Mouse (Mus musculus): ENCODE data around the gene Armcx3. TPM values are rescaled to one million over a fixed set of nuclear protein-coding genes. Genes with fewer than 3 reads are reported as not detected.
"Not testable (repeated sequence)": the region's sequence is repeated elsewhere in the genome, so short reads cannot be mapped to it uniquely, and the experiment has no call there.

Armcx3 gene
- 80.8 and 81.1 TPM in 2 replicates for polyA plus RNA-seq (2015; fragmentation: Nextera tagmentation; extraction: Ambion mirVana)

- Histone ChIP-seq H3K4me1 (replicated peaks) (peaks cover 6% of the 10 kb centered on the region; the same call in 1 of the 2 replicates), H3K36me3 (no peaks in the 10 kb centered on the region), H3K9ac (peak within 1 kb of the TSS; percentile 79), H3K27ac (peak within 1 kb of the TSS; percentile 87), H3K4me2 (peak within 1 kb of the TSS; percentile 56), H3K27me3 (no peaks in the 10 kb centered on the region), H3K4me3 (peak within 1 kb of the TSS; percentile 72), H3K9me3 (replicated peaks) (no peaks in the 10 kb centered on the region)
- WGBS, result 21% methylated on average over 44 of the region's 46 CpGs
- ATAC-seq (replicated peaks; ENCODE audit: insufficient number of reproducible peaks, insufficient read depth, low FRiP score, low read depth), result peak; percentile 93
Observed at GRCm38 (mm10) chrX:134756434-134757292, at the start of gene Armcx3. Gene Armcx3, plus strand, starts transcription at chrX:134756595.

DNA sequence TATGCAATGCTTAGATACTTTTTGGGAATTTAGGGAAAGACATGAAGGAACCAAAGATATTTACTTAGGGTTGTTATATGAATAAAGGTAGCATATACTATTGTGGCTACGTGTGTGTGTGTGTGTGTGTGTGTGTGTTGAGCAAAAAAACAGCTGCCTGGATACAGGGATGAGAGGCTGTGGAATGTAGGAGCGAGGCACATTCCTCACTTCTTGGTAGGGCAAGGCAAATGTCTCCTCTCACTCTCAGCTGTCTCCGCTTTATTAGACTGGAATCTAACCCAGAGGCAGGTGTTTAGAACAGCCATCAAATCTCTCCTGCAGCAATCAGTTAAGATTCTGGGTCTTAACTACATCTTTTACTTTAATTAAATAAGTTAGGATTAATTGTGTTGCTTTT, 39.5 kb upstream of the Armcx3 start:
- WGBS, result 43% methylated on average over 3 of the region's 3 CpGs
- no peak overlapping the region for H3K9ac ChIP-seq
- no peak for ATAC-seq (replicated peaks; ENCODE audit: insufficient number of reproducible peaks, insufficient read depth, low FRiP score, low read depth)

DNA sequence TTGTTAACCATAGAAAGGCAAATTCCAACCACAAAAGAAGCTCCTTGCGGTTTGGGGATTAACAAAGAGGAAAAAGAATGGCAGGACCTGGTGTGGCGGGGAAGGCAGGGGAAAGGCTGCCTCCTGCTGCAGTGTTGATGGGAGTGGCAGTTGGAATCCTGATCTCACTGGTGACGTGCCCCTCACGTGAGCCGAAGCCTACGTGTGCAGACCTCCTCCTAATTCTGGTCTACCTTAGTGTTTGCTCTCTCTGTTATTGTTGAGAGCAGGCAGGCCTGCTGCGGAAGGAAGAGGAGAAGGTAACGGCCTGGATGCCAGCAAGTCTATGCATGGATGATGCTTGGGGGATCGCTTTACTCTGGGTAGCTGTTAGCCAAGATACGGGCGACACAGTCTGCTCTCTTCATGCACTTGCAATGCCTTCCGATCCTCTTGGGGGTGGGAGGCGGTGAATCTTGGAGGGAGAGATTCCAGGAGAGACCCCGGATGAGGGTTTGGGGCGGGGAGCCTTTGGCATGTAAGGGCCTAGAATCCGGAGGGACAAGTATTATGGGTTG, 38.6 kb upstream of the Armcx3 start, which contains the start of gene Armcx1:
TSS of gene Armcx1 (plus strand) at position 212 of the 557 bp plus-strand sequence.
- peak within 1 kb of the TSS; percentile 61 for H3K4me3 ChIP-seq
- H3K9ac ChIP-seq, result peak within 1 kb of the TSS; percentile 59
- H3K9me3 ChIP-seq (replicated peaks), result no peaks in the 10 kb centered on the region
- H3K27ac ChIP-seq, result peak within 1 kb of the TSS; percentile 94
- peak; percentile 94 for ATAC-seq (replicated peaks; ENCODE audit: insufficient number of reproducible peaks, insufficient read depth, low FRiP score, low read depth)
- no peaks in the 10 kb centered on the region for H3K27me3 ChIP-seq
- H3K36me3 ChIP-seq, result peaks cover 5% of the 10 kb centered on the region
- WGBS, result 12% methylated on average over 16 of the region's 16 CpGs
- H3K4me2 ChIP-seq, result peak within 1 kb of the TSS; percentile 61
- no peaks in the 10 kb centered on the region for H3K4me1 ChIP-seq (replicated peaks)

More for the DNA sequence above, 39.5 kb upstream of the Armcx3 start:
- Histone ChIP-seq H3K4me2 (no peak overlapping the region), H3K27ac (no peak overlapping the region), H3K4me3 (no peak overlapping the region), H3K4me1 (replicated peaks) (no peaks in the 10 kb centered on the region), H3K9me3 (replicated peaks) (no peaks in the 10 kb centered on the region), H3K27me3 (no peaks in the 10 kb centered on the region), H3K36me3 (peaks cover 5% of the 10 kb centered on the region)

DNA sequence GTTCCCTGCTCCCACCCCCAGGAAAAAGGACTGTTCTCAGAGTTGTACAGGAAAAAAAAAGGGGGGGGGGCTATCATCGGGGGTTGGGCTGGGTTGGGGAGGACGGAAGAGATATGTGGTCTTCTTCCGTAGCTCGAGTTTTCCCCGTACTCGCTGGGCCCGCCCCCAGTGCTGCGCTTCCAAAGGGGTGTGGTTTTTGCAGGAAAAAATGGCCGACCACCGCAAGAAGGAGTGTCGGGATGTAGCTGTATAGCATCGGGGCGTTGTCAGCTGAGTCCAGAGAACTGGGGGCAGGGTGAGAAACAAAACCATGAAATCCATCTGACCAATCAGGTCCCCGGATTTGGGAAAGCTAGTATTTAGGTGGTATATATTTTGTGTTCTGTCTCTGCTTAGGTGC, 37.9 kb upstream of the Armcx3 start:
- no peaks in the 10 kb centered on the region for H3K27me3 ChIP-seq
- ATAC-seq (replicated peaks; ENCODE audit: insufficient number of reproducible peaks, insufficient read depth, low FRiP score, low read depth), result peak; percentile 78

GRCm38 (mm10) chrX:134723762-134724161, 32.6 kb upstream of the Armcx3 start:
- WGBS, result 35% methylated on average over 1 of the region's 2 CpGs
- not testable (repeated sequence) for ATAC-seq (replicated peaks; ENCODE audit: insufficient number of reproducible peaks, insufficient read depth, low FRiP score, low read depth)

More for the DNA sequence above, 37.9 kb upstream of the Armcx3 start:
- Histone ChIP-seq H3K9ac (peak overlapping the region; percentile 59), H3K4me3 (peak overlapping the region; percentile 61), H3K4me2 (peak overlapping the region; percentile 61), H3K36me3 (peaks cover 5% of the 10 kb centered on the region), H3K9me3 (replicated peaks) (no peaks in the 10 kb centered on the region), H3K27ac (peak overlapping the region; percentile 94), H3K4me1 (replicated peaks) (no peaks in the 10 kb centered on the region)
- WGBS, result 19% methylated on average over 14 of the region's 14 CpGs

DNA sequence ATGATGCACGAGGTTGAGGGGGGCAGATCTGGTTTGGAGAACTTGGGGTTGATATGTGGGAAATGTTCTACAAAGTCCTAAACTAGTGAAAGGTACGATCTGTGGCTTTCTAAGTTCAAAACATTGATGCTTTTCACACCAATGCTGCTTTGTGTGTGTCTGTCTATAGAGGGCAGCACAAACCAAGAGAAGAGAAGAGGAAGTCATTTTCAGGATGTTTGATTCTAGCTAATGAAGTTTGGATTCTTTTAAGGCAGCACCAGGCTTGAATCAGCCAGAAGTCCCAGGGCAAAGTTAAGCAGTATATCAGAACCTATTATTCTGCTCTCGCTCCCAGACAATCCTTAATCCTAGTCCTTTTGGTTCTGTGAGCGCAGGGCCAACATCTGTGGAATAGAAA, 26.6 kb upstream of the Armcx3 start:
- H3K9ac ChIP-seq, result no peak overlapping the region
- WGBS, result 35% methylated on average over 4 of the region's 4 CpGs
- no peaks in the 10 kb centered on the region for H3K36me3 ChIP-seq
- no peak overlapping the region for H3K4me3 ChIP-seq
- H3K4me1 ChIP-seq (replicated peaks), result no peaks in the 10 kb centered on the region
- no peaks in the 10 kb centered on the region for H3K9me3 ChIP-seq (replicated peaks)
- no peak for ATAC-seq (replicated peaks; ENCODE audit: insufficient number of reproducible peaks, insufficient read depth, low FRiP score, low read depth)
- H3K27me3 ChIP-seq, result no peaks in the 10 kb centered on the region; the same call in 1 of the 2 replicates
- no peak overlapping the region for H3K4me2 ChIP-seq
- peak overlapping the region; percentile 27; the same call in 1 of the 2 replicates for H3K27ac ChIP-seq

More at GRCm38 (mm10) chrX:134723762-134724161, 32.6 kb upstream of the Armcx3 start:
- not testable (repeated sequence) for H3K4me1 ChIP-seq (replicated peaks); H3K4me3 ChIP-seq; H3K9me3 ChIP-seq (replicated peaks); H3K27ac ChIP-seq; H3K4me2 ChIP-seq; H3K27me3 ChIP-seq; H3K9ac ChIP-seq; H3K36me3 ChIP-seq

DNA sequence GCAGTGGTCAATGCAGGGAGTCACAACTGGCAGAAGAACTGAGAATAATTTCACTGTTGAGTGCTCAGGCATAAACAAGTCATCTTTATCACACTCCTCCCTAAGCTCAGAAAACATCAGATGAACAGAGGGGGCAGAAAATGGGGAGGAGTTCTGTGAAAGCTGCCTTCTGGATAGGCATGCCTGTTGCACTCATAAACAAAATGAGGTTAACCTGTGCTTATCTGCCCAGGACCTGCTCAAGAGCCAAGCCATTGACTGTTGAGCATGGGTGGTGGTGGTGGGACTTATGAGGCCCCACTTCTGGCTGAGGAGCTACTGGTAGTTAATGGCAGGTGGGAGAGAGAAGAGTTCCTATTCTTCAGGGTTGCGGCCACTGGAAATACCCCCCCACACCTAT, 18.6 kb upstream of the Armcx3 start:
- Histone ChIP-seq H3K4me3 (no peak overlapping the region), H3K9ac (no peak overlapping the region), H3K36me3 (no peaks in the 10 kb centered on the region), H3K27me3 (no peaks in the 10 kb centered on the region), H3K9me3 (replicated peaks) (no peaks in the 10 kb centered on the region), H3K27ac (no peak overlapping the region), H3K4me2 (no peak overlapping the region), H3K4me1 (replicated peaks) (no peaks in the 10 kb centered on the region)
- 95% methylated on average over 1 of the region's 1 CpGs for WGBS
- no peak for ATAC-seq (replicated peaks; ENCODE audit: insufficient number of reproducible peaks, insufficient read depth, low FRiP score, low read depth)

DNA sequence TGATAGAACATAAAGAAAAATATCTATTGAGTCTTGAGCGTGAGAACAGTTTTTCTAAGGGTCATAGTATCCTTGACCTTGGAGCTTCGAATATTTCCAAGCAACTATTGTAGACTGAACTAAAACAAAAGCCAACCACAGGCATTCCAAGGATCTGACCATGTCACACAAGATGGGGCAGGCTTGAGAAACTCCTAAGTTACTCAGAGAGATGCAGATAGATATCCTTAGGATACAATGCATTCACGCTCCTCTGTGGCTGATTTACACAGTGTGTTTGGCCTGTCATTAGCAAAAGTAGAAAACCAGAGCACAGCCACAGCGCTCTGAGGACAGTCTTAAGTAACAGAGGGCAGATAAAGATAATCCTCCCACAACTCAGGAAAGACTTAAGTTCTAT, 17.2 kb upstream of the Armcx3 start:
- Histone ChIP-seq H3K4me2 (no peak overlapping the region), H3K4me3 (no peak overlapping the region)

GRCm38 (mm10) chrX:134741862-134742261, 14.5 kb upstream of the Armcx3 start:
- Histone ChIP-seq H3K27me3 (no peaks in the 10 kb centered on the region), H3K4me2 (no peak overlapping the region), H3K36me3 (no peaks in the 10 kb centered on the region), H3K9ac (no peak overlapping the region), H3K9me3 (replicated peaks) (no peaks in the 10 kb centered on the region), H3K4me1 (replicated peaks) (no peaks in the 10 kb centered on the region), H3K4me3 (no peak overlapping the region), H3K27ac (no peak overlapping the region)
- WGBS, result 54% methylated on average over 5 of the region's 5 CpGs
- no peak for ATAC-seq (replicated peaks; ENCODE audit: insufficient number of reproducible peaks, insufficient read depth, low FRiP score, low read depth)

More for the DNA sequence above, 17.2 kb upstream of the Armcx3 start:
- Histone ChIP-seq H3K9ac (no peak overlapping the region), H3K9me3 (replicated peaks) (no peaks in the 10 kb centered on the region), H3K27me3 (no peaks in the 10 kb centered on the region), H3K36me3 (no peaks in the 10 kb centered on the region), H3K4me1 (replicated peaks) (no peaks in the 10 kb centered on the region), H3K27ac (no peak overlapping the region)
- ATAC-seq (replicated peaks; ENCODE audit: insufficient number of reproducible peaks, insufficient read depth, low FRiP score, low read depth), result no peak
- 54% methylated on average over 4 of the region's 4 CpGs for WGBS

- no peaks in the 10 kb centered on the region; the same call in 1 of the 2 replicates for H3K27me3 ChIP-seq
- H3K9ac ChIP-seq, result no peak overlapping the region
- WGBS, result 23% methylated on average over 5 of the region's 5 CpGs
- peaks cover 5% of the 10 kb centered on the region; the same call in 1 of the 2 replicates for H3K4me1 ChIP-seq (replicated peaks)
- no peaks in the 10 kb centered on the region for H3K36me3 ChIP-seq
- no peak overlapping the region for H3K4me2 ChIP-seq
- H3K4me3 ChIP-seq, result no peak overlapping the region
- no peaks in the 10 kb centered on the region for H3K9me3 ChIP-seq (replicated peaks)
- 0 out of 2 replicates have a peak, but pooled peaks have one; percentile 25 for ATAC-seq (replicated peaks; ENCODE audit: insufficient number of reproducible peaks, insufficient read depth, low FRiP score, low read depth)
- no peak overlapping the region for H3K27ac ChIP-seq
Observed at GRCm38 (mm10) chrX:134746459-134746858, 9.9 kb upstream of the Armcx3 start.

GRCm38 (mm10) chrX:134750764-134751592, 5.4 kb upstream of the Armcx3 start, which contains the start of gene Armcx6:
Gene Armcx6, minus strand, starts transcription at chrX:134751417.
- Histone ChIP-seq H3K9ac (peak within 1 kb of the TSS; percentile 63), H3K4me2 (peak within 1 kb of the TSS; percentile 77), H3K4me3 (peak within 1 kb of the TSS; percentile 63), H3K9me3 (replicated peaks) (no peaks in the 10 kb centered on the region), H3K27ac (peak within 1 kb of the TSS; percentile 87), H3K4me1 (replicated peaks) (peaks cover 5% of the 10 kb centered on the region; the same call in 1 of the 2 replicates), H3K36me3 (no peaks in the 10 kb centered on the region), H3K27me3 (no peaks in the 10 kb centered on the region; the same call in 1 of the 2 replicates)
- ATAC-seq (replicated peaks; ENCODE audit: insufficient number of reproducible peaks, insufficient read depth, low FRiP score, low read depth), result peak; percentile 83
- WGBS, result 11% methylated on average over 36 of the region's 36 CpGs

Data from heart, embryonic 15.5 days (tissue).